Mouse (Mus musculus): Measurements from ENCODE around the gene Uxs1. TPM values are rescaled to one million over a fixed set of nuclear protein-coding genes. Genes with fewer than 3 reads are reported as not detected.

Uxs1 gene
- polyA plus RNA-seq, 1 experiment = 37.3 TPM

GRCm38 (mm10) chr1:43776106-43776505, 51.5 kb downstream of the Uxs1 start:
- H3K27me3 ChIP-seq (ENCODE audit: control insufficient read depth, insufficient read depth, low read length) = no peaks in the 10 kb centered on the region
- 17% methylated on average over 3 of the region's 3 CpGs for WGBS
- no peak for TF ChIP-seq POLR2A (IDR thresholded peaks at IDR 0.05; ENCODE audit: borderline replicate concordance, insufficient read depth, low read length)
- TF ChIP-seq CTCF (IDR thresholded peaks at IDR 0.05; ENCODE audit: borderline replicate concordance, insufficient read depth, low read depth, low read length) = no peak

DNA sequence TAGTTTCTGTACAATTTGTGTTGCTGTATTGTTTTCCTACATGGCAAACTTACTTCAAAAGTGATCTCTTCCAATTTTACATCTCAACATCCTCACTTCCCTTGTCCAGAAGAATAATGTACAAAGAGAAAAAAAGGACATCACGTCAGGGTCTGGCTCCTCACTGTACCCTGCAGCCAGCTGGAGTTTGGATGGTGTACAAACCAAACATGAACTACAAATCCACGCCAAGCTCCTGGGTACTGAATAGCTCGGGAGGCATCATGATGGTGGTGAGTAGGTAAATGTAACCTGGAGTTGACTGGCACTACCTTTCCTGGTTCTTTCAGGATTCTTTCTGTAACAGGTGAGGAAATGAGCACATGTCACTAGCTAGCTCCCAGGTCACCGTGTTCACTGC, 53.5 kb downstream of the Uxs1 start:
- no peaks in the 10 kb centered on the region for H3K27me3 ChIP-seq (ENCODE audit: control insufficient read depth, insufficient read depth, low read length)
- H3K27ac ChIP-seq (ENCODE audit: insufficient read depth, low read length) = no peak overlapping the region
- no peak for DNase-seq
- WGBS = 24% methylated on average over 4 of the region's 4 CpGs
- peaks cover 3% of the 10 kb centered on the region; the same call in 1 of the 2 replicates for H3K4me1 ChIP-seq (ENCODE audit: control insufficient read depth, insufficient read depth, low read length)
- TF ChIP-seq POLR2A (IDR thresholded peaks at IDR 0.05; ENCODE audit: borderline replicate concordance, insufficient read depth, low read length) (no peak), CTCF (IDR thresholded peaks at IDR 0.05; ENCODE audit: borderline replicate concordance, insufficient read depth, low read depth, low read length) (no peak)
- H3K4me3 ChIP-seq (replicated peaks; ENCODE audit: insufficient read depth, low read depth, low read length) = no peak overlapping the region

More at GRCm38 (mm10) chr1:43776106-43776505, 51.5 kb downstream of the Uxs1 start:
- no peak overlapping the region for H3K27ac ChIP-seq (ENCODE audit: insufficient read depth, low read length)
- H3K4me3 ChIP-seq (replicated peaks; ENCODE audit: insufficient read depth, low read depth, low read length) = no peak overlapping the region
- peak; percentile 26 to 64 for DNase-seq
- H3K4me1 ChIP-seq (ENCODE audit: control insufficient read depth, insufficient read depth, low read length) = peaks cover 3% of the 10 kb centered on the region; the same call in 1 of the 2 replicates

- TF ChIP-seq CTCF (IDR thresholded peaks at IDR 0.05; ENCODE audit: borderline replicate concordance, insufficient read depth, low read depth, low read length) (no peak), POLR2A (IDR thresholded peaks at IDR 0.05; ENCODE audit: borderline replicate concordance, insufficient read depth, low read length) (no peak)
- no peak overlapping the region for H3K4me3 ChIP-seq (replicated peaks; ENCODE audit: insufficient read depth, low read depth, low read length)
- peaks cover 3% of the 10 kb centered on the region; the same call in 1 of the 2 replicates for H3K4me1 ChIP-seq (ENCODE audit: control insufficient read depth, insufficient read depth, low read length)
- H3K27ac ChIP-seq (ENCODE audit: insufficient read depth, low read length) = no peak overlapping the region
- no peaks in the 10 kb centered on the region for H3K27me3 ChIP-seq (ENCODE audit: control insufficient read depth, insufficient read depth, low read length)
- no peak for DNase-seq
- WGBS = 72% methylated on average over 3 of the region's 3 CpGs
Observed at GRCm38 (mm10) chr1:43772694-43773093, 54.9 kb downstream of the Uxs1 start.

DNA sequence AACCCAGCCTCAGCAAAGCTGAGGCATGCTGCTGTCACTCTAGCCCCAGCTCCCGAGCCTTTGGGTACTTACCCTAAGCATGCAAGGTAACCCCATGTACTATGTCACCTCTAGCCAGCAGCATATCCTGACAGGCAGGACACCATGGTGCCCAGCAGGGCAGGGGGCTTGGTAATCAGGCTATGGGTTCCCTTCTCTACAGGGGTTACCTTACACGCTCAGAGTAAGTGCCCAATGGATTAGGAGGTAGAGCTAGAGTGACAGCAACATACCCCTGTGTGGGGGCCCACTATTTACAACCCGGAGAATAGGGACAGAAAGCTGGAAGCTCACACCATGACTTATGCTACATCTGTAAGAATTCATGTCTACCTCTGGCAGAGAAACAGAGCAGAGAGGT, 57.6 kb downstream of the Uxs1 start:
- H3K4me1 ChIP-seq (ENCODE audit: control insufficient read depth, insufficient read depth, low read length) = no peaks in the 10 kb centered on the region; the same call in 1 of the 2 replicates
- 91% methylated on average over 3 of the region's 3 CpGs for WGBS
- H3K27me3 ChIP-seq (ENCODE audit: control insufficient read depth, insufficient read depth, low read length) = no peaks in the 10 kb centered on the region
- no peak overlapping the region for H3K4me3 ChIP-seq (replicated peaks; ENCODE audit: insufficient read depth, low read depth, low read length)
- TF ChIP-seq POLR2A (IDR thresholded peaks at IDR 0.05; ENCODE audit: borderline replicate concordance, insufficient read depth, low read length) (no peak), CTCF (IDR thresholded peaks at IDR 0.05; ENCODE audit: borderline replicate concordance, insufficient read depth, low read depth, low read length) (no peak)
- DNase-seq = no peak
- H3K27ac ChIP-seq (ENCODE audit: insufficient read depth, low read length) = no peak overlapping the region

GRCm38 (mm10) chr1:43769348-43769747, 58.3 kb downstream of the Uxs1 start:
- Histone ChIP-seq H3K4me3 (replicated peaks; ENCODE audit: insufficient read depth, low read depth, low read length) (no peak overlapping the region), H3K4me1 (ENCODE audit: control insufficient read depth, insufficient read depth, low read length) (no peaks in the 10 kb centered on the region; the same call in 1 of the 2 replicates), H3K27me3 (ENCODE audit: control insufficient read depth, insufficient read depth, low read length) (no peaks in the 10 kb centered on the region), H3K27ac (ENCODE audit: insufficient read depth, low read length) (no peak overlapping the region)
- TF ChIP-seq POLR2A (IDR thresholded peaks at IDR 0.05; ENCODE audit: borderline replicate concordance, insufficient read depth, low read length) = no peak
- DNase-seq = no peak
- WGBS = 65% methylated on average over 1 of the region's 1 CpGs

DNA sequence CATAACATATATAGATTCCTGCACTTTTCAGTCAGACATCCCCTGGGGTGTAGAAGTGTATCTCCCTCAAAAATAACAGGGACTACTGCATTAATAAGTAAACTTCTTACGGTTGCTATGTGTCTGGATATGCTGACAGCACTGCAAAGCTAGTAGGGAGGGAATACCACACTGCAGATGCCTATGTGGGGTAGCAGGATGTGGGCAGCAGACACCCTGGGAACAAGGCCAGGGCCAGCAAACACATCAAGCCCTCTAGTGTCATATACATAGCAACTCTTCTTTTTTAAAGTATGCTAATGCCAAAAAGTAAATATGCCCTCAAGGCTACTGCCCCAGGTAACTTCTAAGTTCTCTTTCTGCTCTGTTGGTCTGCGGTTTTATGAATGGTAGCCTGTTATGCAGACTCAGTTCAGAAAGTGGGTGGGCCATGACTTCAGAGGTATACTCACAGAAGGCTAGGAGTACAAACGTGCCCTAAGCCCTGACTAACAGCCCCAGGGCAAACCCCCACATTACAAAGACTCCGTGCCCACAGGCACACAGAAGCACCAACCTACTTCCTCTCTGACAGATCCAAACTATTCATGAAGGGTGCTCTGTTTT, 59.1 kb downstream of the Uxs1 start:
- no peak overlapping the region for H3K27ac ChIP-seq (ENCODE audit: insufficient read depth, low read length)
- H3K27me3 ChIP-seq (ENCODE audit: control insufficient read depth, insufficient read depth, low read length) = no peaks in the 10 kb centered on the region
- no peak overlapping the region for H3K4me3 ChIP-seq (replicated peaks; ENCODE audit: insufficient read depth, low read depth, low read length)
- no peak for DNase-seq
- no peak for TF ChIP-seq POLR2A (IDR thresholded peaks at IDR 0.05; ENCODE audit: borderline replicate concordance, insufficient read depth, low read length)
- TF ChIP-seq CTCF (IDR thresholded peaks at IDR 0.05; ENCODE audit: borderline replicate concordance, insufficient read depth, low read depth, low read length) = no peak
- no peaks in the 10 kb centered on the region for H3K4me1 ChIP-seq (ENCODE audit: control insufficient read depth, insufficient read depth, low read length)
- 78% methylated on average over 4 of the region's 4 CpGs for WGBS

DNA sequence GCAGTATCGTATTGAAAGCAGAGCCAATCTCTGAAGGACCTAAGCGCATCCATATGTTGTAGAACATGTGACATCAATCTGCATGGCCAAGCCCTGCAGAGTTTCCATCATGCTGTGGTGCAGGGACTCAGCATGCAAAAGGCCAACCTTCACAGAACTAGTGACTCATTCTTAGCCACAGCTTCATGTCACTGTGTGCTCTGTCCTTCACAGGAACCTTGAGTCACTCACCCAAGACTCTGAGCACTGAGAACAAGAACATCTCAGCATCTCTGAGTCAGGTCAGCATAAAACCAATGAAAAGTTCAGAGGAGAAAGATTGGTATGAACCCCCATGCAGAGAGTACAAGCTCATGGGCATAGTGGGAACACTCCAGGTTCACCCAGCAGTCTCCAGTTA, 61.3 kb downstream of the Uxs1 start:
- H3K4me1 ChIP-seq (ENCODE audit: control insufficient read depth, insufficient read depth, low read length) = no peaks in the 10 kb centered on the region
- TF ChIP-seq POLR2A (IDR thresholded peaks at IDR 0.05; ENCODE audit: borderline replicate concordance, insufficient read depth, low read length) (no peak), CTCF (IDR thresholded peaks at IDR 0.05; ENCODE audit: borderline replicate concordance, insufficient read depth, low read depth, low read length) (no peak)
- 79% methylated on average over 2 of the region's 2 CpGs for WGBS
- H3K27ac ChIP-seq (ENCODE audit: insufficient read depth, low read length) = no peak overlapping the region
- H3K4me3 ChIP-seq (replicated peaks; ENCODE audit: insufficient read depth, low read depth, low read length) = no peak overlapping the region
- H3K27me3 ChIP-seq (ENCODE audit: control insufficient read depth, insufficient read depth, low read length) = no peaks in the 10 kb centered on the region
- no peak for DNase-seq

- H3K27me3 ChIP-seq (ENCODE audit: control insufficient read depth, insufficient read depth, low read length) = no peaks in the 10 kb centered on the region
- H3K27ac ChIP-seq (ENCODE audit: insufficient read depth, low read length) = no peak overlapping the region
- TF ChIP-seq CTCF (IDR thresholded peaks at IDR 0.05; ENCODE audit: borderline replicate concordance, insufficient read depth, low read depth, low read length) = no peak
- H3K4me1 ChIP-seq (ENCODE audit: control insufficient read depth, insufficient read depth, low read length) = no peaks in the 10 kb centered on the region
- DNase-seq = no peak
- no peak overlapping the region for H3K4me3 ChIP-seq (replicated peaks; ENCODE audit: insufficient read depth, low read depth, low read length)
- WGBS = 62% methylated on average over 2 of the region's 2 CpGs
Observed at GRCm38 (mm10) chr1:43764481-43764880, 63.1 kb downstream of the Uxs1 start.
